Mouse (Mus musculus) gastrocnemius, adult 2 months (tissue): ENCODE data around the gene Nags. TPM values are rescaled to one million over a fixed set of nuclear protein-coding genes. Genes with fewer than 3 reads are reported as not detected.

Experiments used
- DNase-seq: peaks from one replicate; pipeline ENCODE4 v3.0.0; 2022
- H3K27ac ChIP-seq: fragments of 200-600 bp; 2 replicates; pipeline ENCODE4 v1.8.1; 2022; ENCODE audit warnings: mild to moderate bottlenecking
- H3K4me3 ChIP-seq: fragments of 200-600 bp; 2 replicates; pipeline ENCODE4 v1.8.1; 2022; ENCODE audit warnings: mild to moderate bottlenecking, moderate library complexity
- CTCF ChIP-seq: fragments of 200-600 bp; IDR thresholded peaks from 2 replicates; pipeline ENCODE4 v1.8.1; 2022; ENCODE audit warnings: antibody characterized with exemption, mild to moderate bottlenecking, moderate library complexity
- intact Hi-C: fragments of 180-260 bp; cut with DNase I; formaldehyde crosslinking; loops from one replicate; pipeline ENCODE4 v1.15.1; 2025
- total RNA-seq, 2 experiments: library from RNA; stranded (reverse); gene quantifications; 2 replicates each; pipeline ENCODE4 v1.2.3; 2021

Gene Nags
- total RNA-seq, 2 experiments from 2014 or later, result not detected

GRCm38 (mm10) chr11:102165971-102166722 lies 20.8 kb downstream of the Nags start:
- DNase-seq, result peak; percentile 49
- peak overlapping the region; percentile 85 for H3K27ac ChIP-seq
- intact Hi-C loops, result no loop called here
- no peak for TF ChIP-seq CTCF
- no peak overlapping the region for H3K4me3 ChIP-seq

- no peak for TF ChIP-seq CTCF
- Histone ChIP-seq H3K4me3 (no peak overlapping the region), H3K27ac (peak overlapping the region; percentile 85)
- intact Hi-C loops, result no loop called here
- no peak for DNase-seq
Observed at GRCm38 (mm10) chr11:102167539-102167938, 22.2 kb downstream of the Nags start.

- no peak for TF ChIP-seq CTCF
- DNase-seq, result no peak
- intact Hi-C loops, result no loop called here
- Histone ChIP-seq H3K4me3 (no peak overlapping the region), H3K27ac (no peak overlapping the region; the same call in 1 of the 2 replicates)
Observed at GRCm38 (mm10) chr11:102168689-102169088, 23.4 kb downstream of the Nags start.

GRCm38 (mm10) chr11:102179836-102180235 lies 34.5 kb downstream of the Nags start:
- H3K27ac ChIP-seq, result peak overlapping the region; percentile 53
- no peak overlapping the region for H3K4me3 ChIP-seq
- no peak for DNase-seq
- no peak for TF ChIP-seq CTCF
- intact Hi-C loops, result no loop called here

GRCm38 (mm10) chr11:102184253-102184645 lies 38.9 kb downstream of the Nags start:
- no peak for TF ChIP-seq CTCF
- intact Hi-C loops, result no loop called here
- no peak for DNase-seq
- peak overlapping the region; percentile 98 for H3K27ac ChIP-seq
- H3K4me3 ChIP-seq, result peak overlapping the region; percentile 95

- intact Hi-C loops, result no loop called here
- peak; percentile 25; the same call in 1 of the 2 replicates for TF ChIP-seq CTCF
Observed at GRCm38 (mm10) chr11:102184646-102185495, 39.6 kb downstream of the Nags start, which contains the start of gene Lsm12. Gene Lsm12, minus strand, starts transcription at chr11:102185296.

GRCm38 (mm10) chr11:102185677-102186076 lies 40.4 kb downstream of the Nags start:
- peak overlapping the region; percentile 98 for H3K27ac ChIP-seq
- intact Hi-C loops, result no loop called here
- peak overlapping the region; percentile 95 for H3K4me3 ChIP-seq
- no peak for DNase-seq
- TF ChIP-seq CTCF, result no peak

More at GRCm38 (mm10) chr11:102184646-102185495, 39.6 kb downstream of the Nags start, which contains the start of gene Lsm12:
- DNase-seq, result peak; percentile 97
- Histone ChIP-seq H3K4me3 (peak within 1 kb of the TSS; percentile 95), H3K27ac (peak within 1 kb of the TSS; percentile 98)

GRCm38 (mm10) chr11:102186235-102186634 lies 40.9 kb downstream of the Nags start:
- Histone ChIP-seq H3K4me3 (no peak overlapping the region), H3K27ac (no peak overlapping the region)
- DNase-seq, result no peak
- intact Hi-C loops, result no loop called here
- no peak for TF ChIP-seq CTCF

GRCm38 (mm10) chr11:102188980-102189379 lies 43.7 kb downstream of the Nags start:
- TF ChIP-seq CTCF, result no peak
- peak overlapping the region; percentile 91 for H3K27ac ChIP-seq
- intact Hi-C loops, result no loop called here
- no peak for DNase-seq
- H3K4me3 ChIP-seq, result peak overlapping the region; percentile 87

GRCm38 (mm10) chr11:102189461-102190436 lies 44.4 kb downstream of the Nags start, which contains the start of gene G6pc3:
Gene G6pc3, plus strand, starts transcription at chr11:102189620.
- H3K4me3 ChIP-seq, result peak within 1 kb of the TSS; percentile 87
- peak within 1 kb of the TSS; percentile 91 for H3K27ac ChIP-seq
- TF ChIP-seq CTCF, result no peak
- peak; percentile 94 for DNase-seq
- intact Hi-C loops, result loop anchor here (2.0 kb wide), 1 partner anchor 17 kb away; no protein-coding TSS in a partner anchor

GRCm38 (mm10) chr11:102190848-102191247 lies 45.5 kb downstream of the Nags start:
- intact Hi-C loops, result loop anchor here (2.0 kb wide), 1 partner anchor 16 kb away; no protein-coding TSS in a partner anchor
- H3K4me3 ChIP-seq, result peak overlapping the region; percentile 87
- no peak for TF ChIP-seq CTCF
- H3K27ac ChIP-seq, result peak overlapping the region; percentile 91; the same call in 1 of the 2 replicates
- no peak for DNase-seq
